Mouse (Mus musculus) MEL (cell line): ENCODE measurements around the gene 4930558K02Rik. TPM values are rescaled to one million over a fixed set of nuclear protein-coding genes. Genes with fewer than 3 reads are reported as not detected.

Source experiments
- DNase-seq: peaks from one replicate; pipeline ENCODE4 v3.0.0; 2011; ENCODE audit warnings: low read depth, low spot score
- H3K27ac ChIP-seq: 2 replicates; pipeline ENCODE4 v1.5.1; 2012; ENCODE audit warnings: low read depth, mild to moderate bottlenecking, control low read depth, low read length, moderate library complexity; ENCODE audit not compliant: control insufficient read depth
- H3K27me3 ChIP-seq, 2 experiments: fragments of 150-350 bp in 1 of 2; sonication (generic) in 1 of 2; 2 replicates each; pipeline ENCODE4 v1.6.1; 2012; ENCODE audit warnings: low read length in 2 of 2, mild to moderate bottlenecking in 2 of 2, improper control_type of control experiment in 1 of 2, moderate library complexity in 1 of 2; ENCODE audit not compliant: insufficient read depth in 2 of 2, control insufficient read depth in 1 of 2
- H3K36me3 ChIP-seq, 2 experiments: 2 replicates each; pipeline ENCODE4 v1.6.1; 2012 to 2014; ENCODE audit warnings: low read length in 2 of 2, improper control_type of control experiment in 1 of 2, inconsistent platforms in 1 of 2, mild to moderate bottlenecking in 1 of 2; ENCODE audit not compliant: insufficient read depth in 2 of 2, control insufficient read depth in 1 of 2
- H3K4me1 ChIP-seq, 2 experiments: fragments of 150-350 bp in 1 of 2; sonication (generic) in 1 of 2; 2 replicates each; pipeline ENCODE4 v1.6.1; 2012; ENCODE audit warnings: low read length in 2 of 2, improper control_type of control experiment in 1 of 2, mild to moderate bottlenecking in 1 of 2; ENCODE audit not compliant: insufficient read depth in 2 of 2, control insufficient read depth in 1 of 2
- H3K4me3 ChIP-seq, 2 experiments: fragments of 150-350 bp in 1 of 2; sonication (generic) in 1 of 2; 2 replicates each; pipeline ENCODE4 v1.5.1; 2012; ENCODE audit warnings: low read depth in 2 of 2, low read length in 2 of 2, mild to moderate bottlenecking in 2 of 2, moderate library complexity in 2 of 2, control low read depth in 1 of 2, improper control_type of control experiment in 1 of 2; ENCODE audit not compliant: control insufficient read depth in 1 of 2, insufficient read depth in 1 of 2
- H3K79me2 ChIP-seq: 2 replicates; pipeline ENCODE4 v1.6.1; 2012; ENCODE audit warnings: mild to moderate bottlenecking, low read length, moderate library complexity; ENCODE audit not compliant: control insufficient read depth, poor library complexity, insufficient read depth
- H3K9ac ChIP-seq: 2 replicates; pipeline ENCODE4 v1.6.1; 2012; ENCODE audit warnings: low read depth, mild to moderate bottlenecking, control low read depth, low read length, moderate library complexity; ENCODE audit not compliant: control insufficient read depth, poor library complexity, severe bottlenecking
- H3K9me3 ChIP-seq: fragments of 150-350 bp; sonication (generic); replicated peaks from 2 replicates; pipeline ENCODE4 v1.6.1; 2012; ENCODE audit warnings: mild to moderate bottlenecking, low read length, improper control_type of control experiment, moderate library complexity; ENCODE audit not compliant: insufficient read depth
- BHLHE40 ChIP-seq: IDR thresholded peaks from 2 replicates; pipeline ENCODE4 v1.6.1; 2012; ENCODE audit warnings: low read depth, mild to moderate bottlenecking, inconsistent platforms, low read length, improper control_type of control experiment, borderline replicate concordance
- ELF1 ChIP-seq: IDR thresholded peaks from 2 replicates; pipeline ENCODE4 v1.6.1; 2014; ENCODE audit warnings: low read depth, mild to moderate bottlenecking, inconsistent platforms, low read length, improper control_type of control experiment, moderate library complexity
- EP300 ChIP-seq, 2 experiments: IDR thresholded peaks; 2 replicates each; pipeline ENCODE4 v1.6.1; 2011; ENCODE audit warnings: improper control_type of control experiment in 2 of 2, low read length in 2 of 2, low read depth in 1 of 2, mild to moderate bottlenecking in 1 of 2
- ETS1 ChIP-seq: IDR thresholded peaks from 2 replicates; pipeline ENCODE4 v1.6.1; 2012; ENCODE audit warnings: low read depth, mild to moderate bottlenecking, inconsistent platforms, low read length, improper control_type of control experiment, moderate library complexity
- GATA1 ChIP-seq: IDR thresholded peaks from 2 replicates; pipeline ENCODE4 v1.6.1; 2011; ENCODE audit warnings: low read depth, low read length, improper control_type of control experiment
- HCFC1 ChIP-seq: IDR thresholded peaks from 2 replicates; pipeline ENCODE4 v1.6.1; 2012; ENCODE audit warnings: low read depth, mild to moderate bottlenecking, inconsistent platforms, low read length, improper control_type of control experiment, moderate library complexity
- KAT2A ChIP-seq: conservative IDR thresholded peaks from 2 replicates; pipeline ENCODE4 v1.6.1; 2012; ENCODE audit warnings: low read depth, low read length, improper control_type of control experiment, inconsistent platforms
- MAFK ChIP-seq: IDR thresholded peaks from 2 replicates; pipeline ENCODE4 v1.6.1; 2011; ENCODE audit warnings: low read depth, mild to moderate bottlenecking, low read length, improper control_type of control experiment, borderline replicate concordance
- MEF2A ChIP-seq: IDR thresholded peaks from 2 replicates; pipeline ENCODE4 v1.6.1; 2014; ENCODE audit warnings: low read depth, mild to moderate bottlenecking, inconsistent platforms, low read length, improper control_type of control experiment; ENCODE audit not compliant: poor library complexity, insufficient replicate concordance, severe bottlenecking; ENCODE audit errors: extremely low read depth
- MYB ChIP-seq: IDR thresholded peaks from 2 replicates; pipeline ENCODE4 v1.6.1; 2011; ENCODE audit warnings: mild to moderate bottlenecking, low read depth, low read length, improper control_type of control experiment
- MYC ChIP-seq: IDR thresholded peaks from 2 replicates; pipeline ENCODE4 v1.6.1; 2011; ENCODE audit warnings: low read depth, mild to moderate bottlenecking, low read length, improper control_type of control experiment, moderate library complexity
- POLR2A ChIP-seq, 2 experiments: IDR thresholded peaks; 2 replicates each; pipeline ENCODE4 v1.6.1; 2011 to 2012; ENCODE audit warnings: low read length in 2 of 2, mild to moderate bottlenecking in 2 of 2, control low read depth in 1 of 2, improper control_type of control experiment in 1 of 2, low read depth in 1 of 2, moderate library complexity in 1 of 2; ENCODE audit not compliant: control insufficient read depth in 1 of 2, insufficient read depth in 1 of 2, poor library complexity in 1 of 2
- RCOR1 ChIP-seq: IDR thresholded peaks from 2 replicates; pipeline ENCODE4 v1.6.1; 2012; ENCODE audit warnings: low read depth, mild to moderate bottlenecking, inconsistent platforms, low read length, improper control_type of control experiment
- SIN3A ChIP-seq: IDR thresholded peaks from 2 replicates; pipeline ENCODE4 v1.6.1; 2012; ENCODE audit warnings: low read length, improper control_type of control experiment, inconsistent platforms
- TAL1 ChIP-seq: IDR thresholded peaks from 2 replicates; pipeline ENCODE4 v1.6.1; 2012; ENCODE audit warnings: mild to moderate bottlenecking, inconsistent platforms, low read length, moderate library complexity, mixed read lengths
- TBP ChIP-seq: IDR thresholded peaks from 2 replicates; pipeline ENCODE4 v1.8.0; 2011; ENCODE audit warnings: low read depth, low read length, improper control_type of control experiment
- UBTF ChIP-seq: IDR thresholded peaks from 2 replicates; pipeline ENCODE4 v1.6.1; 2012; ENCODE audit warnings: low read depth, mild to moderate bottlenecking, inconsistent platforms, low read length, improper control_type of control experiment, moderate library complexity, borderline replicate concordance; ENCODE audit not compliant: insufficient read depth
- USF2 ChIP-seq, 2 experiments: IDR thresholded peaks; 2 replicates each; pipeline ENCODE4 v1.6.1; 2011 to 2012; ENCODE audit warnings: improper control_type of control experiment in 2 of 2, low read length in 2 of 2, borderline replicate concordance in 1 of 2, inconsistent platforms in 1 of 2, low read depth in 1 of 2, mild to moderate bottlenecking in 1 of 2; ENCODE audit not compliant: insufficient read depth in 1 of 2
- ZC3H11A ChIP-seq: IDR thresholded peaks from 2 replicates; pipeline ENCODE4 v1.6.1; 2012; ENCODE audit warnings: low read depth, mild to moderate bottlenecking, inconsistent platforms, low read length, improper control_type of control experiment
- ZNF384 ChIP-seq: IDR thresholded peaks from 2 replicates; pipeline ENCODE4 v1.6.1; 2012; ENCODE audit warnings: low read depth, mild to moderate bottlenecking, inconsistent platforms, low read length, improper control_type of control experiment
- polyA plus RNA-seq, 2 experiments: library from polyadenylated mRNA; stranded (reverse) in 1 of 2; unstranded in 1 of 2; fragments of >175 nt in 1 of 2; fragments of >200 nt in 1 of 2; gene quantifications; 2 replicates each; pipeline versions ENCODE4 v1.2.1 to v1.2.4; 2012; ENCODE audit warnings: low replicate concordance in 2 of 2, low read depth in 1 of 2; ENCODE audit not compliant: insufficient read length in 2 of 2, insufficient read depth in 1 of 2, missing spikeins in 1 of 2
- total RNA-seq: library from RNA; depleted of rRNA; stranded (reverse); fragments of 300-350 nt; gene quantifications from 2 replicates; pipeline ENCODE4 v1.2.3, GENCODE M21; 2012

Gene 4930558K02Rik
- total and polyA plus RNA-seq, 3 experiments: not detected

DNA sequence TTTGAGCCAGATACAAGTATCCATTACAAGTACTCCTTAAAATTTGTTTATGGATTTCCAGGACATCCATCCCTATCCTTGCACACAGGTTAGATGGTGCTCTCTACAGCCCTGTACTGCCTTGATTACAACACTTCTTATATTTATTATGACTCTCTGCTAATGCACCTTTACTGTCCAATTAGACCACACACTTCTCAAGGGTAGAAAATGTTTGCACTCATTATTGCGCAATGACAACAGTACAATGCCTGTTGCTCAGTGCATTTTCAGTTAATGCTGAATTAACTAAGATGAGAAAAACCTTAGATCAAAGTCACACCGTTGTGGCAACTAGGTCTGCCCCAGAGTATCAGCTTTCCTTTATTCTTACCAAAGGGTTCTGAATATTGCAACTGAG lies 51.5 kb downstream of the 4930558K02Rik start:
- Histone ChIP-seq H3K4me1 (no peaks in the 10 kb centered on the region), H3K36me3 (no peaks in the 10 kb centered on the region), H3K9me3 (no peaks in the 10 kb centered on the region), H3K4me3 (no peak overlapping the region), H3K27me3 (0 out of 4 replicates have a peak, but pooled peaks cover 0 to 2% of the 10 kb centered on the region in 2 experiments), H3K27ac (no peak overlapping the region), H3K9ac (no peak overlapping the region), H3K79me2 (no peaks in the 10 kb centered on the region)
- TF ChIP-seq RCOR1 (no peak), HCFC1 (no peak), UBTF (no peak), KAT2A (no peak), ZC3H11A (no peak), MAFK (no peak)
- DNase-seq: no peak

- DNase-seq: no peak
- 0 out of 4 replicates have a peak, but pooled peaks cover 0 to 1% of the 10 kb centered on the region in 2 experiments for H3K27me3 ChIP-seq
- H3K4me1 ChIP-seq: no peaks in the 10 kb centered on the region
- H3K36me3 ChIP-seq: no peaks in the 10 kb centered on the region
- TF ChIP-seq ELF1: no peak
- TF ChIP-seq ZC3H11A: no peak
- no peak for TF ChIP-seq MYB
- TF ChIP-seq MEF2A: no peak
- TF ChIP-seq EP300 (IDR thresholded peaks at IDR 0.05; ENCODE audit: low read depth in 1 of 2, low read length in 2 of 2): no peak
- TF ChIP-seq BHLHE40: no peak
- no peak for TF ChIP-seq ETS1
- TF ChIP-seq TBP: no peak
- TF ChIP-seq TAL1: no peak
- no peak for TF ChIP-seq MAFK
- no peak for TF ChIP-seq POLR2A (IDR thresholded peaks at IDR 0.05; ENCODE audit: control insufficient read depth in 1 of 2, insufficient read depth in 1 of 2, low read depth in 1 of 2, low read length in 2 of 2, poor library complexity in 1 of 2)
- no peak for TF ChIP-seq GATA1
- TF ChIP-seq SIN3A: no peak
- TF ChIP-seq ZNF384: no peak
- TF ChIP-seq USF2 (IDR thresholded peaks at IDR 0.05; ENCODE audit: borderline replicate concordance in 1 of 2, insufficient read depth in 1 of 2, low read depth in 1 of 2, low read length in 2 of 2): no peak
- no peak for TF ChIP-seq MYC
- no peaks in the 10 kb centered on the region for H3K9me3 ChIP-seq
- H3K79me2 ChIP-seq: no peaks in the 10 kb centered on the region
- no peak overlapping the region for H3K4me3 ChIP-seq
- no peak overlapping the region for H3K27ac ChIP-seq
- H3K9ac ChIP-seq: no peak overlapping the region
Observed at GRCm38 (mm10) chr1:161925281-161925805, 54.1 kb downstream of the 4930558K02Rik start.
